Mouse (Mus musculus) small intestine, adult 2 months (tissue): ENCODE data around the gene Trpm1.

Experiments
- CTCF ChIP-seq: fragments of 200-500 bp; IDR thresholded peaks from 2 replicates; pipeline ENCODE4 v1.5.1; 2012; ENCODE audit warnings: low read depth, mild to moderate bottlenecking, control low read depth, inconsistent platforms, low read length, moderate library complexity, mixed read lengths; ENCODE audit not compliant: insufficient replicate concordance, insufficient read length; ENCODE audit errors: extremely low read depth
- POLR2A ChIP-seq: fragments of 200-500 bp; IDR thresholded peaks from 2 replicates; pipeline ENCODE4 v1.6.1; 2012; ENCODE audit warnings: low read depth, mild to moderate bottlenecking, control low read depth, inconsistent platforms, low read length, moderate library complexity

- TF ChIP-seq POLR2A: no peak
- no peak for TF ChIP-seq CTCF
These were observed 13.8 kb upstream of the Trpm1 start for GRCm38 (mm10) chr7:64139866-64140265.
